Mouse (Mus musculus) hindbrain, embryonic 15.5 days (tissue): ENCODE data around the gene Slc39a8. TPM values are rescaled to one million over a fixed set of nuclear protein-coding genes. Genes with fewer than 3 reads are reported as not detected.

Experiments used
- ATAC-seq: fragments of 200-750 bp; cut with Nextera tagmentation; 2 replicates; pipeline ENCODE4 v1.8.0; 2017; ENCODE audit warnings: low read depth, moderate number of reproducible peaks, moderate TSS enrichment; ENCODE audit not compliant: low FRiP score
- H3K27ac ChIP-seq: fragments of 300-500 bp; sonication (generic); replicated peaks from 2 replicates; pipeline ENCODE4 v1.5.1; 2015; ENCODE audit warnings: mild to moderate bottlenecking, inconsistent platforms
- H3K27me3 ChIP-seq: fragments of 300-500 bp; sonication (generic); 2 replicates; pipeline ENCODE4 v1.6.1; 2015; ENCODE audit warnings: control low read depth, inconsistent platforms
- H3K36me3 ChIP-seq: fragments of 300-500 bp; sonication (generic); 2 replicates; pipeline ENCODE4 v1.6.1; 2015; ENCODE audit warnings: control low read depth, inconsistent platforms
- H3K4me1 ChIP-seq: fragments of 300-500 bp; sonication (generic); replicated peaks from 2 replicates; pipeline ENCODE4 v1.6.1; 2015; ENCODE audit warnings: control low read depth, inconsistent platforms
- H3K4me2 ChIP-seq: fragments of 300-500 bp; sonication (generic); 2 replicates; pipeline ENCODE4 v1.6.1; 2015; ENCODE audit warnings: moderate library complexity, mild to moderate bottlenecking, inconsistent platforms
- H3K4me3 ChIP-seq: fragments of 300-500 bp; sonication (generic); 2 replicates; pipeline ENCODE4 v1.5.1; 2015; ENCODE audit warnings: mild to moderate bottlenecking, inconsistent platforms
- H3K9ac ChIP-seq: fragments of 300-500 bp; sonication (generic); 2 replicates; pipeline ENCODE4 v1.6.1; 2015; ENCODE audit warnings: inconsistent platforms
- H3K9me3 ChIP-seq: fragments of 300-500 bp; sonication (generic); 2 replicates; pipeline ENCODE4 v1.6.1; 2016; ENCODE audit warnings: control low read depth, inconsistent platforms
- WGBS: fragments of 180-500 bp; shearing (Covaris S2); methylation state at CpG from one replicate; pipeline ENCODE4 v1.1.7; 2015; 5-methylcytosine and 5-hydroxymethylcytosine counted together
- polyA plus RNA-seq: library from polyadenylated mRNA; unstranded; fragments of >200 nt; fragmentation: Nextera tagmentation; extraction: Ambion mirVana; gene quantifications from 2 replicates; pipeline ENCODE4 v1.2.1, GENCODE M21; 2015

The Slc39a8 gene
- polyA plus RNA-seq: 12.7 and 13.1 TPM in 2 replicates

- Histone ChIP-seq H3K27me3 (peaks cover 11% of the 10 kb centered on the region), H3K4me1 (peaks cover 22% of the 10 kb centered on the region), H3K36me3 (no peaks in the 10 kb centered on the region), H3K27ac (peak within 1 kb of the TSS; percentile 38), H3K4me2 (peak within 1 kb of the TSS; percentile 99), H3K9me3 (no peaks in the 10 kb centered on the region), H3K9ac (peak within 1 kb of the TSS; percentile 54), H3K4me3 (peak within 1 kb of the TSS; percentile 58)
- peak; percentile 89 for ATAC-seq
- 7% methylated on average over 22 of the region's 22 CpGs for WGBS
Observed at GRCm38 (mm10) chr3:135825016-135825753, at the start of gene Slc39a8. TSS of gene Slc39a8 (plus strand) at chr3:135825279.

DNA sequence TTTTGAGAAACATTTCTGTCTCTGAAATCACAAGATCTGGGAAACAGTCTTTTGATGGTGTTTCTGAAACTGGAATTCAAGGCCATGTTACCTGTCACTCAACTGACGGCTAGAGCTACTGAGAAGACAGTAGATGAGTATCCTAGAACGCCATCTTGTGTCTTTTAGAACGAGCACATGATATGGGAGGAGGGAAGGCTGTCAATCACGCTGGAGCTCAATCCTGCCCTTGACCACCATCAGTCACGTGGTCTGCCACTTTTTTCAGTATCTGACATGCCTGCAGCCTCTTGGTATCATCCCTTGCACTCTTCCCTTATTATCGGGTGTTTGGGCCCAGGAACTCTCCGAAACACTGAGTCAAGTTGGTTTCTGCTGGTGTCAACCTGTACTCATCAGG is 40.0 kb upstream of the Slc39a8 start:
- Histone ChIP-seq H3K4me2 (no peak overlapping the region), H3K36me3 (no peaks in the 10 kb centered on the region), H3K4me1 (no peaks in the 10 kb centered on the region), H3K9ac (no peak overlapping the region), H3K9me3 (no peaks in the 10 kb centered on the region), H3K27ac (no peak overlapping the region), H3K4me3 (no peak overlapping the region), H3K27me3 (no peaks in the 10 kb centered on the region)
- ATAC-seq: no peak
- 85% methylated on average over 7 of the region's 7 CpGs for WGBS

- no peaks in the 10 kb centered on the region for H3K36me3 ChIP-seq
- H3K27ac ChIP-seq: no peak overlapping the region
- ATAC-seq: no peak
- WGBS: 95% methylated on average over 6 of the region's 6 CpGs
- no peak overlapping the region for H3K4me2 ChIP-seq
- no peak overlapping the region for H3K9ac ChIP-seq
- no peaks in the 10 kb centered on the region for H3K4me1 ChIP-seq
- no peaks in the 10 kb centered on the region for H3K9me3 ChIP-seq
- no peaks in the 10 kb centered on the region for H3K27me3 ChIP-seq
- H3K4me3 ChIP-seq: no peak overlapping the region
Observed at GRCm38 (mm10) chr3:135796117-135796516, 29.0 kb upstream of the Slc39a8 start.

DNA sequence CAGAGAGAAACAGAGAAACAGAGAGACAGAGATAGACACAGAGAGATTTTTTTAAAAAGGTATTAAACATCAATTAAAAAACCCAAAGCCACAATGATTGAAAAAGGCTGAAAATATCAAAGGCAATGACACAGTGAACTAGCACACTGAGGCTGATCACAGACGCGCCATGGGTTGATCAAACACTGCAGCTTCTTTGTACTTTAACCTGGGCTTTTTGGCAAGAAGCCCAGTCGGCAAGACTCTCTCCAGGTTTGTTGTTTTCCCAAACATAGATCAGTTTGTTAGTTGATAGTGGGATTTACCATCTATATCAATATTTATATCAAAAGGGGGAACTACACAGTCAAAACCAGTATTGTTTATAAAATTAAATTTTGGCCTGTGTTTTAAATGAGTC is 26.8 kb upstream of the Slc39a8 start:
- WGBS: 54% methylated on average over 3 of the region's 3 CpGs
- H3K9me3 ChIP-seq: no peaks in the 10 kb centered on the region
- ATAC-seq: no peak

DNA sequence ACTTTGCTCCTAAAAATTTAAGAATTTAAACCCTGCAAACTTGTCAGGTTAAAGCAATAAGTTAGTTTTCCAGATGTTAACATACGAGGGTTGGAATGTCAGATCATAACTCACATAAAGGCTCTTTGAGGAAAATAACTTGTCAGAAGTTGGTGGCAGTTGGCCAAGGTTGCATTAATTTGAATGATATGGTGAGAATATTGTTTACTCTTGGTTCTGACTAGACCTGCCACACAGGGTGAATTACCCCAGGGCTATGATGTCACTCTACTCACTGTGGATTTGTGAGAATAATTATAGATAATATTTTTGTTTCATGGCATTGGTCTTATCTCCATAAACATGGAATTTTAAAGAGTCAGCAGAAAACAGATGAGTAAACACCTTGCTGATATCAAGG is 26.4 kb upstream of the Slc39a8 start:
- no peak overlapping the region for H3K4me2 ChIP-seq
- no peaks in the 10 kb centered on the region for H3K36me3 ChIP-seq
- H3K4me3 ChIP-seq: no peak overlapping the region
- 57% methylated on average over 1 of the region's 1 CpGs for WGBS
- ATAC-seq: no peak
- H3K27ac ChIP-seq: no peak overlapping the region
- H3K4me1 ChIP-seq: no peaks in the 10 kb centered on the region
- H3K9ac ChIP-seq: no peak overlapping the region
- H3K27me3 ChIP-seq: no peaks in the 10 kb centered on the region
- no peaks in the 10 kb centered on the region for H3K9me3 ChIP-seq

More for the DNA sequence above, 26.8 kb upstream of the Slc39a8 start:
- Histone ChIP-seq H3K9ac (no peak overlapping the region), H3K4me3 (no peak overlapping the region), H3K27me3 (no peaks in the 10 kb centered on the region), H3K27ac (no peak overlapping the region), H3K4me2 (no peak overlapping the region), H3K4me1 (no peaks in the 10 kb centered on the region), H3K36me3 (no peaks in the 10 kb centered on the region)

DNA sequence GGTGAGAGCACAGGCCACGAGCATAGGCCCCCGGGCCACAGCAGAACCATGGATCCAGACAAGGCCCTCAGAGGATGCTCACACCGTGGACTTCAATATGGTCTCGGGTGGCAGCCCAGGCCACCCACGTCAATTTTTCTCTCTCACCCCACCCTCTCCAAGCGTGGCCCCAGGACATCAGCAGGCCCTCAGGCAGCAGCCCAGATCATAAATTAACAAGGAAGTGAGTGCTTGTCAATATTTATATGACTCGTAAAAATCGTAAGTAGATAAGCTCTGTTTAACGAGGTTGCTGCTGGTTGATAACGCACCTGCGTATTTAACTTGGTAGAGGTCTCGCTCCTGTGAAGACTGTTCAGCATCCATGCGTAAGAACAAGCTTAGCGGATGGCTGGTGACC is 10.4 kb upstream of the Slc39a8 start:
- no peaks in the 10 kb centered on the region for H3K36me3 ChIP-seq
- ATAC-seq: no peak
- H3K27ac ChIP-seq: no peak overlapping the region
- H3K4me1 ChIP-seq: no peaks in the 10 kb centered on the region
- no peaks in the 10 kb centered on the region for H3K27me3 ChIP-seq
- WGBS: 92% methylated on average over 14 of the region's 14 CpGs
- H3K4me2 ChIP-seq: no peak overlapping the region
- H3K9me3 ChIP-seq: no peaks in the 10 kb centered on the region
- H3K9ac ChIP-seq: no peak overlapping the region
- H3K4me3 ChIP-seq: no peak overlapping the region

DNA sequence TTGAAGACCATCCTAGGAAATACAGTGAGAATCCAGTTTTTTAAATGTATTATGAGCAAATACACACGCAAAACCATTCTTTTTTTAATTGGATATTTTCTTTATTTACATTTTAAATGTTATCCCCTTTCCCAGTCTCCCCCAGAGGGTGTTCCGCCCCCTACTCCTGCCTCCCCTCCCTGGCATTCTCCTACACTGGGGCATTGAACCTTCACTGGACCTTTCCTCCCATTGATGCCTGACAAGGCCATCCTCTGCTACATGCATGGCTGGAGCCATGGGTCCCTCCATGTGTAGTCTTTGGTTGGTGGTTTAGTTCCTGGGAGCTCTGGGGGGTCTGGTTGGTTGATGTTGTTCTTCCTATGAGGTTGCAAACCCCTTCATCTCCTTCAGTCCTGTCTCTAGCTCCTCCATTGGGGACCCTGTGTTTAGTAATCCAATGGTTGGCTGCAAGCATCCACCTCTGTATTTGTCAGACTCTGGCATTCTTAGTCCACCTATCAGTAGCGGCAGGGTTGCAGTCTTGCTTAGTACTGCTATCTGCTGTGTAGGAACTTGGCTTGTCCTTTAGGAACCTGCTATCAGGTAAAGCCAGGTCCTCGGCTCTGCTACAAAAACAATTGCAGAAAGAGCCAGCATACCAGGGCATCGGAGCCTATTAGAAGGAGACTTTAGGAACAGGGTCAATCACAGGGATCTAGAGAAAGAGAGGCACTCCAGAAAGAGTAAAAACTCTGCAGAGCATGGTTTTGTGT is 8.9 kb upstream of the Slc39a8 start:
- no peak overlapping the region for H3K4me2 ChIP-seq
- H3K27ac ChIP-seq: no peak overlapping the region
- H3K27me3 ChIP-seq: no peaks in the 10 kb centered on the region
- 90% methylated on average over 5 of the region's 5 CpGs for WGBS
- no peaks in the 10 kb centered on the region for H3K9me3 ChIP-seq
- no peaks in the 10 kb centered on the region for H3K4me1 ChIP-seq
- H3K9ac ChIP-seq: no peak overlapping the region
- no peak overlapping the region for H3K4me3 ChIP-seq
- no peaks in the 10 kb centered on the region for H3K36me3 ChIP-seq
- ATAC-seq: no peak

- Histone ChIP-seq H3K9me3 (no peaks in the 10 kb centered on the region), H3K27ac (no peak overlapping the region), H3K36me3 (no peaks in the 10 kb centered on the region), H3K27me3 (no peaks in the 10 kb centered on the region), H3K9ac (no peak overlapping the region), H3K4me2 (no peak overlapping the region), H3K4me1 (no peaks in the 10 kb centered on the region), H3K4me3 (no peak overlapping the region)
- no peak for ATAC-seq
- 77% methylated on average over 1 of the region's 1 CpGs for WGBS
Observed at GRCm38 (mm10) chr3:135817124-135817523, 8.0 kb upstream of the Slc39a8 start.

DNA sequence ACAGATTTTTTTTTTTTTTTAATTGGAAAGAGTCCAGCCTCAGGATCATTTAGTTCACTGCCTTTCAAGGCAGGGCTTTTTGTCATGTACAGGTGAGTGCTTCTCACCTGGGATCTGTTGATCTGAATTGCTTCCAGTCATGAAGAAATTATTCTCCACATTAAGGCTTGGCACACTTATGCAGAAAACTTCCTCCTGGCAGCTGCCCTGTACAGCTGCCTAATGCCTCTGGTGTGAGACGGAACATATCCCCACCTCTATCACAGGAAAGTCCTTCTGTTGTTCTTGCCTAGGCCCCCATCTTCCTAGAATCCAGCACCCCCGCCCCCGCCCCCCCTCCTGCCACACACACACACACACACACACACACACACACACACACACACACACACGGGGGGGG is 643 bp upstream of the Slc39a8 start:
- no peaks in the 10 kb centered on the region for H3K9me3 ChIP-seq
- H3K4me1 ChIP-seq: peaks cover 22% of the 10 kb centered on the region
- 37% methylated on average over 3 of the region's 4 CpGs for WGBS
- no peak for ATAC-seq
- no peak overlapping the region for H3K27ac ChIP-seq
- H3K9ac ChIP-seq: no peak overlapping the region
- H3K36me3 ChIP-seq: no peaks in the 10 kb centered on the region
- peak overlapping the region; percentile 99; the same call in 1 of the 2 replicates for H3K4me2 ChIP-seq
- peaks cover 11% of the 10 kb centered on the region for H3K27me3 ChIP-seq
- no peak overlapping the region for H3K4me3 ChIP-seq

GRCm38 (mm10) chr3:135825754-135826683 is 940 bp downstream of the Slc39a8 start:
- Histone ChIP-seq H3K4me3 (peak overlapping the region; percentile 58), H3K4me2 (peak overlapping the region; percentile 99), H3K9ac (peak overlapping the region; percentile 54), H3K27ac (peak overlapping the region; percentile 38), H3K9me3 (no peaks in the 10 kb centered on the region), H3K36me3 (no peaks in the 10 kb centered on the region), H3K4me1 (peaks cover 22% of the 10 kb centered on the region), H3K27me3 (peaks cover 11% of the 10 kb centered on the region)
- under 1% methylated on average over 57 of the region's 57 CpGs for WGBS
- ATAC-seq: peak; percentile 77

DNA sequence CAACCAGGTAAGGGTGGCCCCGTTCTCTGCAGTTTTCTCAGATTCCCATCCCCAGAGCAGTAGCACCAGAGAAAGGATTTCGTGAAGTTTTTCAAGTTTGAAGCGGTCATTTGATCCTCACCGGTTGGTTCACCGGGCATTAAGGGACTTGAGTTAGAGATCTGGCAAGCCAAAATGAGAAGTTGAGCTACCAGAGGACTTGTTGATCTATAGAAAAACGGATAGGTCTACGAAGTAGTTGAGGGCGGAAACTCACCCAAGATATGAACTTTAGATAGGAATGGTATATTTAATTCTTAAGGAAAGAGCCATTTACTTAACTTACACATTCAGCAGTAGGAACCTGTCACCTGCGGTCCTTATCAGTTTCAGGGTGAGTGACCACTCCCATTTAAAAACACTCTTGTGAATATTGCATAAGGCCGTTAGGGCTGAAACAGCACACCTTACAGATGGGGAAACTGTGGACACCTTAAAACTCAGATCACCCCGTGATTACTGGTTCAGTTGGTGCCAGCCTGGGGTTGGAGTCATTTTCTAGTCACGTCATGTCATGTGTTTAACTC is 1.7 kb downstream of the Slc39a8 start:
- WGBS: 23% methylated on average over 12 of the region's 12 CpGs
- Histone ChIP-seq H3K36me3 (no peaks in the 10 kb centered on the region), H3K27me3 (peaks cover 11% of the 10 kb centered on the region), H3K9ac (peak overlapping the region; percentile 54), H3K4me2 (peak overlapping the region; percentile 99), H3K27ac (peak overlapping the region; percentile 38; the same call in 1 of the 2 replicates), H3K9me3 (no peaks in the 10 kb centered on the region), H3K4me1 (peaks cover 22% of the 10 kb centered on the region), H3K4me3 (peak overlapping the region; percentile 58)
- no peak for ATAC-seq
